ENCODE assay signal across 29 mouse cellular contexts in genomic region chr9:59245181-59245580, GRCm38 (mm10). TPM values are rescaled to one million over a fixed set of nuclear protein-coding genes. Genes with fewer than 3 reads are reported as not detected.
A peak's percentile ranks its signal among the peaks of the same experiment; 100 is the strongest.
DNase-seq lines count a peak whose midpoint lies in the region; ATAC-seq and TF ChIP-seq lines count a peak whose summit lies in the region.
"Had no signal": no experiment of that assay in that cellular context is flagged by ENCODE, and none has a peak within 500 bp of the region (broad histone marks: within the 10 kb centered on the region; RNA-seq: fewer than 3 reads in every experiment).

No protein-coding gene starts in this region.

- CTCF ChIA-PET in Patski (lab: Charles Lee), result no interaction called here

- no peak for ATAC-seq in Patski
- peak; percentile 59 for ATAC-seq in stomach, postnatal 0 days (ENCODE audit: low FRiP score, low TSS enrichment)
- no peak for ATAC-seq in forebrain, embryonic 15.5 days (replicated peaks)
- no peak for ATAC-seq in liver, postnatal 0 days
- ATAC-seq: forebrain, embryonic 13.5 days; intestine, postnatal 0 days had no signal

- H3K9ac ChIP-seq in stomach, postnatal 0 days (ENCODE audit: low read length), result no peak overlapping the region
- no peak overlapping the region for H3K9ac ChIP-seq in forebrain, embryonic 15.5 days (replicated peaks)
- no peak overlapping the region for H3K9ac ChIP-seq in liver, postnatal 0 days (replicated peaks)
- H3K9ac ChIP-seq: embryonic facial prominence, embryonic 15.5 days; forebrain, embryonic 13.5 days; hindbrain, embryonic 13.5 days; kidney, embryonic 15.5 days; liver, embryonic 14.5 days; lung, embryonic 14.5 days had no signal

- 26% methylated on average over 7 of the region's 7 CpGs for WGBS in stomach, postnatal 0 days
- WGBS in forebrain, embryonic 15.5 days, result 67% methylated on average over 7 of the region's 7 CpGs
- WGBS in liver, postnatal 0 days (ENCODE audit: insufficient replicate concordance), result 51% methylated on average over 6 of the region's 7 CpGs

- POLR2A ChIA-PET in Patski (lab: Charles Lee), result interaction anchor here (0.7 kb wide), 1 partner anchor 42 kb away, joined by 4 read pairs; no protein-coding TSS in a partner anchor

- no peak for TF ChIP-seq EP300 in stomach, postnatal 0 days (optimal IDR thresholded peaks at IDR 0.05)
- no peak for TF ChIP-seq EP300 in liver, postnatal 0 days (IDR thresholded peaks at IDR 0.05; ENCODE audit: low read depth)

- H3K9me3 ChIP-seq in stomach, postnatal 0 days (ENCODE audit: control insufficient read depth, low read length), result no peaks in the 10 kb centered on the region
- no peaks in the 10 kb centered on the region for H3K9me3 ChIP-seq in forebrain, embryonic 15.5 days
- H3K9me3 ChIP-seq in liver, postnatal 0 days (ENCODE audit: low read length), result no peaks in the 10 kb centered on the region
- H3K9me3 ChIP-seq: embryonic facial prominence, embryonic 10.5 days; embryonic facial prominence, embryonic 15.5 days; forebrain, embryonic 13.5 days; hindbrain, embryonic 13.5 days; kidney, embryonic 15.5 days had no signal

- H3K36me3 ChIP-seq in stomach, postnatal 0 days (ENCODE audit: control insufficient read depth, insufficient read depth, low read length), result no peaks in the 10 kb centered on the region
- H3K36me3 ChIP-seq in forebrain, embryonic 15.5 days, result no peaks in the 10 kb centered on the region
- H3K36me3 ChIP-seq in liver, postnatal 0 days (replicated peaks; ENCODE audit: insufficient read depth, low read length), result no peaks in the 10 kb centered on the region
- H3K36me3 ChIP-seq: embryonic facial prominence, embryonic 10.5 days; embryonic facial prominence, embryonic 15.5 days; hindbrain, embryonic 13.5 days; kidney, embryonic 15.5 days had no signal

- no peak overlapping the region; the same call in 1 of the 2 replicates for H3K27ac ChIP-seq in stomach, postnatal 0 days (replicated peaks)
- no peak overlapping the region for H3K27ac ChIP-seq in forebrain, embryonic 15.5 days (replicated peaks)
- H3K27ac ChIP-seq in liver, postnatal 0 days (ENCODE audit: low read depth), result no peak overlapping the region
- H3K27ac ChIP-seq: embryonic facial prominence, embryonic 10.5 days; embryonic facial prominence, embryonic 15.5 days; forebrain, embryonic 13.5 days; hindbrain, embryonic 13.5 days; kidney, embryonic 15.5 days; liver, embryonic 14.5 days had no signal

- no peak for TF ChIP-seq CTCF in Patski (IDR thresholded peaks at IDR 0.05)
- TF ChIP-seq CTCF in stomach, postnatal 0 days (IDR thresholded peaks at IDR 0.05; ENCODE audit: low read depth), result no peak
- TF ChIP-seq CTCF in liver, postnatal 0 days (IDR thresholded peaks at IDR 0.05; ENCODE audit: low read depth), result no peak

- no peaks in the 10 kb centered on the region for H3K4me1 ChIP-seq in stomach, postnatal 0 days (replicated peaks; ENCODE audit: control insufficient read depth, insufficient read depth)
- no peaks in the 10 kb centered on the region for H3K4me1 ChIP-seq in forebrain, embryonic 15.5 days
- no peaks in the 10 kb centered on the region for H3K4me1 ChIP-seq in liver, postnatal 0 days (ENCODE audit: insufficient read depth)

- no peak overlapping the region for H3K4me2 ChIP-seq in stomach, postnatal 0 days (replicated peaks; ENCODE audit: low read depth)
- no peak overlapping the region for H3K4me2 ChIP-seq in forebrain, embryonic 15.5 days (replicated peaks)
- no peak overlapping the region for H3K4me2 ChIP-seq in liver, postnatal 0 days (ENCODE audit: low read depth, low read length)
- H3K4me2 ChIP-seq: embryonic facial prominence, embryonic 15.5 days; forebrain, embryonic 13.5 days; heart, embryonic 11.5 days; hindbrain, embryonic 13.5 days; kidney, embryonic 15.5 days; lung, embryonic 14.5 days; midbrain, embryonic 11.5 days had no signal

- peaks cover 3% of the 10 kb centered on the region for H3K27me3 ChIP-seq in Patski
- no peaks in the 10 kb centered on the region for H3K27me3 ChIP-seq in stomach, postnatal 0 days (ENCODE audit: control insufficient read depth, insufficient read depth, low read length)
- H3K27me3 ChIP-seq in forebrain, embryonic 15.5 days, result no peaks in the 10 kb centered on the region
- no peaks in the 10 kb centered on the region for H3K27me3 ChIP-seq in liver, postnatal 0 days (ENCODE audit: insufficient read depth, low read length)
- H3K27me3 ChIP-seq: embryonic facial prominence, embryonic 15.5 days; forebrain, embryonic 13.5 days; hindbrain, embryonic 13.5 days; kidney, embryonic 15.5 days had no signal

- in situ Hi-C loops in Patski (cut with MboI; ENCODE audit: low pct_unique_long_range_greater_than_20kb), result no loop called here

- DNase-seq in adrenal gland, adult 8-10 months, result peak; percentile 27
- DNase-seq in adrenal gland, postnatal 25 days, result no peak
- peak; percentile 28 for DNase-seq in Patski (ENCODE audit: low read depth, low spot score)
- DNase-seq in fibroblast of lung, adult 2 months (ENCODE audit: low read depth), result peak; percentile 77
- no peak for DNase-seq in stomach, postnatal 0 days (ENCODE audit: low spot score)
- DNase-seq in kidney, adult 9 months, result no peak
- no peak for DNase-seq in liver, postnatal 0 days
- DNase-seq: B cell, adult 2 months; cerebellum, adult 8-10 months; cerebellum, postnatal 25 days; gastrocnemius, postnatal 25 days; heart, adult 11 months; heart, postnatal 4 days; kidney, postnatal 36 days; liver; lung, embryonic 14.5 days; lung, postnatal 36 days; thymus, adult 18-20 months; thymus, postnatal 25 days had no signal

- H3K4me3 ChIP-seq in stomach, postnatal 0 days (ENCODE audit: low read depth, low read length), result no peak overlapping the region
- H3K4me3 ChIP-seq in forebrain, embryonic 15.5 days, result no peak overlapping the region
- H3K4me3 ChIP-seq in liver, postnatal 0 days (ENCODE audit: low read depth, low read length), result no peak overlapping the region
- H3K4me3 ChIP-seq: embryonic facial prominence, embryonic 10.5 days; embryonic facial prominence, embryonic 15.5 days; forebrain, embryonic 13.5 days; hindbrain, embryonic 13.5 days; kidney, embryonic 15.5 days had no signal

RNA-seq across cellular contexts. Expression of gene Adpgk, which starts 46.2 kb away (rescaled TPM):
- 10 to 100 TPM; 30.6 to 33.5 (median 31.2) TPM for total RNA-seq in adrenal gland, adult 8-10 months (2022)
- total RNA-seq in adrenal gland, postnatal 25 days (2021), result 28.6 and 31.1 TPM in 2 replicates
- 32.6 TPM for polyA plus RNA-seq in Patski (2021)
- 14.8 and 16.0 TPM in 2 replicates for polyA plus RNA-seq in stomach, postnatal 0 days (2015; fragmentation: Nextera tagmentation; extraction: Ambion mirVana)
- 19.1 and 22.7 TPM in 2 replicates for polyA plus RNA-seq in forebrain, embryonic 15.5 days (2015; fragmentation: Nextera tagmentation; extraction: Ambion mirVana)
- polyA plus RNA-seq in liver, postnatal 0 days (2015; fragmentation: Nextera tagmentation; extraction: Ambion mirVana), result 24.1 and 24.6 TPM in 2 replicates

Comparison
In these comparisons a context has a peak if more than half of its experiments do, and no peak if none do; other contexts are left out.
1. DNase-seq: peak in adrenal gland, adult 8-10 months (single experiment), Patski (single experiment) and fibroblast of lung, adult 2 months (single experiment); none in adrenal gland, postnatal 25 days (single experiment), stomach, postnatal 0 days (single experiment), kidney, adult 9 months (single experiment) and liver, postnatal 0 days (single experiment).